Mouse (Mus musculus) ovary, postnatal 10 days (tissue): Measurements from ENCODE around the gene Ptgfrn.

ENCODE experiments used
- DNase-seq: peaks from one replicate; pipeline ENCODE4 v3.0.0; 2022; ENCODE audit warnings: low spot score

Ptgfrn gene

DNA sequence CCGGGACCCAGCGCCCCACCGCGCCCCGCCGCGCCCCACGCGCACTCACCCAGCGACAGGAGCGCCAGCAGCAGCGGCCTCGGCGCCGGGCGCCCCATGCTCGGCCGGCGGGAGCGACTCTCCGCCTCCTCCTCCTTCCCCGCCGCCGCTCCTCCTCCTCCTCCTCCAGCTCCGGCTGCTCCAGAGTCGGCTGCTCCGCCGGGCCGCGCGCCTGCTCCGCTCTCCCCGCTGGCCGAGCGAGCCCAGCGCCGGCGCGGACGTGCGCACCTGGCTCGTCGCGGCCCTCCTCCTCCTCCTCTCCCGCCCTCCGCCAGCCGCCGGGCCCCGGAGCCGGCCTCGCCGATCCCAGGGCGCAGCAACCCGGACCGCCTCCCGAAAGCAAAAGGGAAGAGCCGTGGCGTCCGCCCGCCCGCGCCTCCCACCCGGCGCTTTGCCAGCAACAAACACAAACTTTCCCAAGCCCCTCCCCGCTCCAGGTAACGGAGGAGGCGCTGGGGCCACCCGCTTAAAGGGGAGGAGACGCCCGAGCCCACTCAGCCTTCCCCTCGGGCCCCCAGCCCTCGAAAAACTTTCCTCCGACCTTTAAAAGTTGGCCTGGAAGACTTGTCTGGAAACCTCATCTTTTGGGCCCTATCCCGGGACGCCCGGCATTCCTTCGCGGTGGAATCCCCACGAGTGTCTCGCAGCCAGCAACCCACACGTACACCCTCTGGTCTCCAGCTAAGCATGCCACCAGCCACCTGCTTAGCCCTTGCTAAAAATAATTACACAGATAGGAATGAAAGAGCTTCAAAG is at the start of gene Ptgfrn:
Gene Ptgfrn (minus strand): TSS at position 236 of the 795 bp plus-strand sequence.
- peak; percentile 64 for DNase-seq

- no peak for DNase-seq
Observed at GRCm38 (mm10) chr3:101159701-101160100, 49.6 kb upstream of the Ptgfrn start.

DNA sequence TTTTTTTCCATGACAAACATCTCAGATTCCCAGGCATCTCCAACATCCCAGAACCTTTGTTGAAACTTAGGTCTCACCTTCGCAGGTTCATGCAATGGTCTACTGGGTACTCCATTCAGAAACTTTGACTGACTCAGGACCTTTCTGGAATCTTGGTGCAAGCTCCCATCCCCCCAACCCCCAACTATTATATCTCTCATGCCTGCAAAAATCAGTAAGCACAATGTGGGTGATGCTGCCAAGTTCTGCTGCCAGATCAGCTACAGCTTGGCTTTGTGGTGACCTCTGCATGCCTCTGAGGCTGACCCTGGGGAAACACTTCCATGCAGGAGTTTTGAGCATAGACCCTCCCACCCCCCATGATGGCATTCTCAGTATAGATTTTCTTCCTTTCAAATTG is 44.0 kb upstream of the Ptgfrn start:
- no peak for DNase-seq

DNA sequence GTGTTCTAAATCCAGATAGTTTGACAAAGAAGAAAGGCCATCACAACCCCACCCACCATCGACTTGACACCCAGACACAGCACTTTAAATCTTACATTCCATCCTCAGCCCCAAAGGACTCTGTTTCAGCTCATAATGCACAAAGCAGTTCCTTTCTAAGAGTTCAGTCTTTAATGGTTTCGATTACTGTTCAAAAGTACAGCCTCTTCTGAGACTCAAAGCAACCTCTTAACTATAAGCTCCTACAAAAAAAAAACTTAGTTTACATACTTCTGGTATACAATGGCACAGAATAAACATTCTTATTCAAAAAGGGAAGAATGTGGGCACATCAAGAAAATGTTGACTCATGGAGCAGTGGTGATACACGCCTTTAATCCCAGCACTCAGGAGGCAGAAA is 43.3 kb upstream of the Ptgfrn start:
- DNase-seq = no peak

GRCm38 (mm10) chr3:101146126-101146772 is 36.2 kb upstream of the Ptgfrn start:
- DNase-seq = no peak

GRCm38 (mm10) chr3:101145292-101146046 is 35.4 kb upstream of the Ptgfrn start:
- no peak for DNase-seq

DNA sequence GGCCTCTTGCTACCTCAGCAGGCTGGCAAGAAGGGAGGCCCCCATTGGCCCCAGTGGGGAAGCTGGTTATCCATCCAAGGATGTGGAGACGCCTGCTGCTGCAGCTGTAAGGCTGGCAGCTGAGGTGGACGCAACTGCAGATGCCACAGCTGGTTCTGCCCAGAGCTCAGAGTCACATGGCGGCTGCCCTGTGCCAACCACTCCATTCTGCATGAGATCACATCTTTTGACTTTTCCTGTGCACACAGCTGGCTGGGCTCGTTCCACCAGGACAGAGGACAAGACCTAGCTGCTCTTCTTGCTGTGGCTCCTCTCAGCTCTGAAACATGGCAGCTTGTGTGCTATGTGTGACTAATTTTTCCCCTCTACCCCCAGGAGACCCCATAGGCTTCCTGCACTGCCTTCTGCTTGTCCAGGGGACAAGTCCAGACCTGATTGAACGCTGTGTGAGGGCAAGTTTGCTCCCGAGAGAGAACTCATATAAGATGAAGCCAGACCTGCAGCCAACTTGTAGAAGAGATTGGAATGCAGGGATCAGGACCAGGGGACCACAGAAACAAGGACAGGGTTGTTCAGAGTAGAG is 34.4 kb upstream of the Ptgfrn start:
- DNase-seq = no peak

DNA sequence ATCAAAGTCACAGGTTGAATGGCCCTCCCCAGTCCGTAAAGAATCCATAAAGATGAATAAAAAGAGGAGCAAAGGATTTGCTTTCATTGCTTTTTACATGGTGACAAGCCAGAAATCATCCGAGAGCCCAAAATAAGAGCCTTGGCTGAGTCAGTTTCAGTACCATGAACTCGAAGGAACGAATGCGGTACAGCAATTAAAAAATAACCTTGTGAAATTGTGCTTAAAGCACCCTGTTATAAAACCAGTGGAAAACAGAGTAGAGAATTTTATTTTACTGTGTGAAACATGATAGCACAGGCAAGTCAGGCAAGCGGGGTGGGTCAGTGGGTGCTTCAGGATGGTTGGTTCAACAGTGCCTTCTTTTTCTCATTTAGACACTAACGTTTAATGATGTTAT is 33.4 kb upstream of the Ptgfrn start:
- DNase-seq = no peak

GRCm38 (mm10) chr3:101141864-101142263 is 31.8 kb upstream of the Ptgfrn start:
- DNase-seq = no peak

GRCm38 (mm10) chr3:101139958-101140357 is 29.9 kb upstream of the Ptgfrn start:
- DNase-seq = no peak

DNA sequence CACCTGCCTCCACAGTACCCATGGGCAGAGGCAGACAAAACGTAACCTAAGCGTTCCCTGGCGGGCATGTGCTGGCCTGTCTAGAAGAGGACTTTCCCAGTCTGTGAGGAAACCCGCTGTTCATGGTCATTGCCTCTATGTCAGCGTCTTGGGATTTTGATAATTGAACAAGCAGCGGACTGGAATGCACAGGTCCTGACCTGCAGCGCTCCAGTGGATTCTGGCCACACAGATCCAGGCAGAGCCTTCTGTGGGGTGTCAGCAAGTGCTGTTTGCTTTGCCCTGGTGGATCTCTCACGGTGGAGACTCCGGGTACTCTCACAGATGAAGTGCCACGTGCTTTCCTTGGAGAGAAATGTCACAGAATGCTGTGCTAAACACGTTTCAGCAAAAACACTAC is 26.4 kb upstream of the Ptgfrn start:
- DNase-seq = no peak

GRCm38 (mm10) chr3:101134861-101135260 is 24.8 kb upstream of the Ptgfrn start:
- DNase-seq = no peak

- no peak for DNase-seq
Observed at GRCm38 (mm10) chr3:101132981-101133380, 22.9 kb upstream of the Ptgfrn start.

GRCm38 (mm10) chr3:101131772-101132171 is 21.7 kb upstream of the Ptgfrn start:
- DNase-seq = no peak

- no peak for DNase-seq
Observed at GRCm38 (mm10) chr3:101130526-101130925, 20.4 kb upstream of the Ptgfrn start.

DNA sequence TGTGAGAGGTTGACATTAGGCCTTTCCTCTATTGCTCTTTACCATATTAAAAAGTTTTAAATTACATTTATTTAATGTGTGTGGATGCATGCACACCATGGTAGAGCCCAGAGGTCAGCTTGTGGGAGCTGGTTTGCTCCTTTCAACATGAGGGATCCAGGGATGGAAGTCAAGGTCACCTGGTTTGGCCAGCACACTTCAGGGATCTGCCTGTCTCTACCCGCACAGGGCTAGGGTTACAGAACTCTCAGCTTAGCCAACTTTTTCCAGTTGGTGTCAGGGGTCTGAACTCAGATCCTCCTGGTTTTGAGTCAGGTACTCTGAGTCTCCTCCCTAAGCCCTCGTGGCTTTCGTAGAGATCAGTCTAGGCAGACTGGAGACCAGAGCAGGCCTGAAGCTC is 19.5 kb upstream of the Ptgfrn start:
- no peak for DNase-seq

- no peak for DNase-seq
Observed at GRCm38 (mm10) chr3:101129090-101129489, 19.0 kb upstream of the Ptgfrn start.

DNA sequence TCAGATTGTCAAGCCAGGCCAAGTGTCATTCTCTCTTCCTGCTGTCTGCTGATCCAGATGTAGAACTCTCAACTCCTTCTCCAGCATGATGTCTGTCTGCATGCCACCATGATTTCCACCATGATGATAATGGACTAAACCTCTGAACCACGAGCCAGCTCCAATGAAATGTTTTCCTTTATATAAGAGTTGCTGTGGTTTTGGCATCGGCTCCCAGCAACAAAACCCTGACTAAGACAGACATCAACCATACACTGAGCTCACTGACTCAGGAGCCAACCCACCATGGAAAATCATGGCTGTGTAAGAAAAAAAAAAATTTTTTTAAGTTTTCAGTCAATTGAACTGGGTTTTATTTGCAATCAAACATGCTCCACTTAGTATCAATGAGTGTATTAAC is 17.7 kb upstream of the Ptgfrn start:
- DNase-seq = no peak

GRCm38 (mm10) chr3:101124716-101125115 is 14.6 kb upstream of the Ptgfrn start:
- DNase-seq = no peak

DNA sequence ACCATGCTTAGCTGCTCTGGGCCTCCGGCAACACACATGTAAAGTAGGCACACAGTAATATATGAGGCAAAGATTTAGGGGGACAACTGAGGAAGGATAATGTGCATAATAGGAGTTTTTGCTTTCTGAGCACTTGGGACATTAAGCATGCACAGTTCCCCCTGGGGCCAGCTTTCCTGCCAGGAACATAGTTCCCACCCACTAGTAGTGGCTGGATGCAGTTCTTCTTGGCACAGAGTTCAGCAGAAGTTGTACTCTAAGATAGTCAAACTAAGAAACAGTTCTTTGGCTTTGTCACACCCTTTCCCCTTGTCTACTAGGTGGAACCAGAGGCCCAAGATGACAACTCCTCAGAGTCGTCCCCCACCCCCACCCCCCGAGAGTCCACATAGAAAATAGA is 12.4 kb upstream of the Ptgfrn start:
- no peak for DNase-seq

- DNase-seq = no peak
Observed at GRCm38 (mm10) chr3:101117774-101118173, 7.7 kb upstream of the Ptgfrn start.

DNA sequence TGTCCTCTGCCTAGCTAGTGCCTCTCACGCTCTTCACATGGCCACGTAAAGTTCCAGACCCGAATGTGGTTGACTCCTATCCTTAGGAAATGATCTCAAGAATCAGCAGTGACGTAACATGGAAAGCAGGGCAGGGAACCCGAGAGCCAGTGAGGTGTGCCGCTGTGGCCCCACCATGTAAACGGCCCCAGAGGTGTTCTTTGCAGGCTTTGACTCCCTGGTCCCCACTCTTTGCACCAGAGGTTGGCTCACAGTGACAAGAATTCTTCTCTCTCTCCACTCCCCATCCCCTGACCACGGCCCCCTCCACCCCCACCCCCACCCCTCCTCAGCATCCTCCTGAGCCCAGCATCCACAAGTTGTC is 7.3 kb upstream of the Ptgfrn start:
- no peak for DNase-seq
